8 mouse cellular contexts compared by ENCODE assay signal in genomic region chr3:68495736-68496242, GRCm38 (mm10).
A peak's percentile ranks its signal among the peaks of the same experiment; 100 is the strongest.
DNase-seq lines count a peak whose midpoint lies in the region; ATAC-seq and TF ChIP-seq lines count a peak whose summit lies in the region.

No protein-coding gene starts in this region.

- DNase-seq in lung, embryonic 14.5 days, result peak; percentile 48
- DNase-seq in lung, postnatal 14 days, result no peak
- peak; percentile 63 for DNase-seq in embryonic facial prominence, embryonic 14.5 days (ENCODE audit: low spot score)
- no peak for DNase-seq in layer of hippocampus, postnatal 36 days
- DNase-seq in layer of hippocampus, postnatal 14 days (ENCODE audit: low spot score in 2 of 2), result no peak

- H3K9me3 ChIP-seq in lung, embryonic 14.5 days (ENCODE audit: low read depth, low read length), result no peaks in the 10 kb centered on the region
- H3K9me3 ChIP-seq in embryonic facial prominence, embryonic 14.5 days (ENCODE audit: control insufficient read depth, low read length), result no peaks in the 10 kb centered on the region
- no peaks in the 10 kb centered on the region for H3K9me3 ChIP-seq in hindbrain, embryonic 15.5 days
- H3K9me3 ChIP-seq in liver, embryonic 16.5 days (replicated peaks; ENCODE audit: control insufficient read depth, low read length), result no peaks in the 10 kb centered on the region
- no peaks in the 10 kb centered on the region for H3K9me3 ChIP-seq in stomach, embryonic 15.5 days

- H3K4me1 ChIP-seq in lung, embryonic 14.5 days (ENCODE audit: insufficient read depth), result peaks cover 5% of the 10 kb centered on the region; the same call in 1 of the 2 replicates
- peaks cover 28% of the 10 kb centered on the region for H3K4me1 ChIP-seq in embryonic facial prominence, embryonic 14.5 days (ENCODE audit: control insufficient read depth, insufficient read depth, low read length)
- peaks cover 28% of the 10 kb centered on the region for H3K4me1 ChIP-seq in hindbrain, embryonic 15.5 days (replicated peaks)
- H3K4me1 ChIP-seq in liver, embryonic 16.5 days (ENCODE audit: control insufficient read depth, low read depth, low read length), result peaks cover 33% of the 10 kb centered on the region
- peaks cover 20% of the 10 kb centered on the region for H3K4me1 ChIP-seq in stomach, embryonic 15.5 days

- peak overlapping the region; percentile 85 for H3K9ac ChIP-seq in lung, embryonic 14.5 days
- H3K9ac ChIP-seq in embryonic facial prominence, embryonic 14.5 days (ENCODE audit: low read depth, low read length), result peak overlapping the region; percentile 80
- H3K9ac ChIP-seq in hindbrain, embryonic 15.5 days, result peak overlapping the region; percentile 56
- H3K9ac ChIP-seq in liver, embryonic 16.5 days (ENCODE audit: low read depth, low read length), result no peak overlapping the region
- no peak overlapping the region for H3K9ac ChIP-seq in stomach, embryonic 15.5 days

- peak overlapping the region; percentile 92 for H3K4me2 ChIP-seq in lung, embryonic 14.5 days
- H3K4me2 ChIP-seq in embryonic facial prominence, embryonic 14.5 days (ENCODE audit: low read depth, low read length), result peak overlapping the region; percentile 99
- H3K4me2 ChIP-seq in hindbrain, embryonic 15.5 days, result peak overlapping the region; percentile 89
- H3K4me2 ChIP-seq in liver, embryonic 16.5 days (ENCODE audit: low read depth, low read length), result peak overlapping the region; percentile 88
- peak overlapping the region; percentile 94 for H3K4me2 ChIP-seq in stomach, embryonic 15.5 days

- under 1% methylated on average over 9 of the region's 9 CpGs for WGBS in lung, embryonic 14.5 days
- WGBS in embryonic facial prominence, embryonic 14.5 days, result 3% methylated on average over 9 of the region's 9 CpGs
- 2% methylated on average over 9 of the region's 9 CpGs for WGBS in hindbrain, embryonic 15.5 days
- 9% methylated on average over 9 of the region's 9 CpGs for WGBS in liver, embryonic 16.5 days (ENCODE audit: insufficient replicate concordance)
- 7% methylated on average over 9 of the region's 9 CpGs for WGBS in stomach, embryonic 15.5 days

- peaks cover 7% of the 10 kb centered on the region for H3K36me3 ChIP-seq in lung, embryonic 14.5 days (ENCODE audit: insufficient read depth)
- H3K36me3 ChIP-seq in embryonic facial prominence, embryonic 14.5 days (ENCODE audit: control insufficient read depth, insufficient read depth, low read length), result no peaks in the 10 kb centered on the region
- H3K36me3 ChIP-seq in hindbrain, embryonic 15.5 days, result no peaks in the 10 kb centered on the region
- H3K36me3 ChIP-seq in liver, embryonic 16.5 days (ENCODE audit: control insufficient read depth, insufficient read depth), result no peaks in the 10 kb centered on the region
- H3K36me3 ChIP-seq in stomach, embryonic 15.5 days, result no peaks in the 10 kb centered on the region

- no peak for ATAC-seq in lung, embryonic 14.5 days (ENCODE audit: insufficient read depth)
- no peak for ATAC-seq in embryonic facial prominence, embryonic 14.5 days (ENCODE audit: low read depth)
- ATAC-seq in hindbrain, embryonic 15.5 days (ENCODE audit: low FRiP score, low read depth), result no peak
- no peak for ATAC-seq in liver, embryonic 16.5 days (ENCODE audit: low read depth)
- no peak for ATAC-seq in stomach, embryonic 15.5 days (ENCODE audit: insufficient read depth, low FRiP score, low read depth)

- H3K27ac ChIP-seq in lung, embryonic 14.5 days (ENCODE audit: low read depth), result peak overlapping the region; percentile 92
- H3K27ac ChIP-seq in embryonic facial prominence, embryonic 14.5 days (replicated peaks; ENCODE audit: low read depth, low read length), result peak overlapping the region; percentile 89
- H3K27ac ChIP-seq in hindbrain, embryonic 15.5 days (replicated peaks), result peak overlapping the region; percentile 86
- H3K27ac ChIP-seq in liver, embryonic 16.5 days (ENCODE audit: low read length), result no peak overlapping the region
- H3K27ac ChIP-seq in stomach, embryonic 15.5 days, result peak overlapping the region; percentile 96

- no peaks in the 10 kb centered on the region for H3K27me3 ChIP-seq in lung, embryonic 14.5 days (ENCODE audit: insufficient read depth, low read length)
- no peaks in the 10 kb centered on the region; the same call in 1 of the 2 replicates for H3K27me3 ChIP-seq in embryonic facial prominence, embryonic 14.5 days (replicated peaks; ENCODE audit: control insufficient read depth, insufficient read depth, low read length)
- 0 out of 2 replicates have a peak, but pooled peaks cover 2% of the 10 kb centered on the region for H3K27me3 ChIP-seq in hindbrain, embryonic 15.5 days
- peaks cover 36% of the 10 kb centered on the region for H3K27me3 ChIP-seq in liver, embryonic 16.5 days (ENCODE audit: control insufficient read depth, insufficient read depth, low read depth, low read length)
- no peaks in the 10 kb centered on the region for H3K27me3 ChIP-seq in stomach, embryonic 15.5 days (replicated peaks)

- TF ChIP-seq CTCF in lung, embryonic 14.5 days (IDR thresholded peaks at IDR 0.05; ENCODE audit: low read depth), result no peak

- H3K4me3 ChIP-seq in lung, embryonic 14.5 days (ENCODE audit: low read depth, low read length), result peak overlapping the region; percentile 77
- peak overlapping the region; percentile 80 for H3K4me3 ChIP-seq in embryonic facial prominence, embryonic 14.5 days (ENCODE audit: low read depth, low read length)
- H3K4me3 ChIP-seq in hindbrain, embryonic 15.5 days, result peak overlapping the region; percentile 83
- peak overlapping the region; percentile 65 for H3K4me3 ChIP-seq in liver, embryonic 16.5 days (ENCODE audit: low read depth, low read length)
- peak overlapping the region; percentile 69 for H3K4me3 ChIP-seq in stomach, embryonic 15.5 days (replicated peaks)

Comparison
In these comparisons a context has a peak if more than half of its experiments do, and no peak if none do; other contexts are left out.
1. DNase-seq: peak in lung, embryonic 14.5 days (single experiment) and embryonic facial prominence, embryonic 14.5 days (single experiment); none in lung, postnatal 14 days (single experiment), layer of hippocampus, postnatal 36 days (0 of 2) and layer of hippocampus, postnatal 14 days (0 of 2).
2. H3K9ac ChIP-seq: peak in lung, embryonic 14.5 days (single experiment), embryonic facial prominence, embryonic 14.5 days (single experiment) and hindbrain, embryonic 15.5 days (single experiment); none in liver, embryonic 16.5 days (single experiment) and stomach, embryonic 15.5 days (single experiment).
3. Peak in every context shown above with its lines, with median percentiles within 50 percentile points of each other: H3K4me2 ChIP-seq and H3K4me3 ChIP-seq.